Mouse (Mus musculus) heart, adult 2 months (tissue): ENCODE results near the gene Ppp1r3g. TPM values are rescaled to one million over a fixed set of nuclear protein-coding genes. Genes with fewer than 3 reads are reported as not detected.
A peak's percentile ranks its signal among the peaks of the same experiment; 100 is the strongest.

Experiments
- DNase-seq, 2 experiments: peaks; one replicate each; pipeline ENCODE4 v3.0.0; 2021
- H3K27ac ChIP-seq: fragments of 200-600 bp; 2 replicates; pipeline ENCODE4 v1.8.1; 2022
- H3K27me3 ChIP-seq: fragments of 200-500 bp; 2 replicates; pipeline ENCODE4 v1.6.1; 2012; ENCODE audit warnings: mild to moderate bottlenecking, low read length, inconsistent platforms, mixed read lengths; ENCODE audit not compliant: control insufficient read depth, insufficient read depth
- H3K36me3 ChIP-seq: fragments of 200-500 bp; 2 replicates; pipeline ENCODE4 v1.6.1; 2012; ENCODE audit warnings: low read length, inconsistent platforms; ENCODE audit not compliant: control insufficient read depth, insufficient read depth
- H3K4me1 ChIP-seq: fragments of 200-500 bp; 2 replicates; pipeline ENCODE4 v1.6.1; 2011; ENCODE audit warnings: low read length; ENCODE audit not compliant: control insufficient read depth, insufficient read depth
- H3K4me3 ChIP-seq: fragments of 200-600 bp; 2 replicates; pipeline ENCODE4 v1.8.1; 2022
- H3K79me2 ChIP-seq: fragments of 200-500 bp; replicated peaks from 2 replicates; pipeline ENCODE4 v1.6.1; 2012; ENCODE audit warnings: mild to moderate bottlenecking, inconsistent platforms, low read length, moderate library complexity, mixed read lengths; ENCODE audit not compliant: control insufficient read depth, insufficient read depth
- H3K9ac ChIP-seq: fragments of 200-500 bp; 2 replicates; pipeline ENCODE4 v1.6.1; 2012; ENCODE audit warnings: low read depth, mild to moderate bottlenecking, control low read depth, inconsistent platforms, low read length, mixed read lengths
- CTCF ChIP-seq: fragments of 200-600 bp; IDR thresholded peaks from 2 replicates; pipeline ENCODE4 v1.8.1; 2022; ENCODE audit warnings: antibody characterized with exemption, mild to moderate bottlenecking, moderate library complexity
- EP300 ChIP-seq: fragments of 200-500 bp; IDR thresholded peaks from 2 replicates; pipeline ENCODE4 v1.6.1; 2011; ENCODE audit warnings: low read depth, low read length, control low read depth; ENCODE audit not compliant: insufficient read depth
- POLR2A ChIP-seq: fragments of 200-500 bp; IDR thresholded peaks from 2 replicates; pipeline ENCODE4 v1.6.1; 2011; ENCODE audit warnings: mild to moderate bottlenecking, low read depth, low read length, control low read depth; ENCODE audit not compliant: insufficient read depth
- WGBS: fragments of 180-500 bp; shearing (Covaris S2); methylation state at CpG from one replicate; pipeline ENCODE4 v1.1.7; 2018; 5-methylcytosine and 5-hydroxymethylcytosine counted together
- intact Hi-C: fragments of 180-260 bp; cut with DNase I; formaldehyde crosslinking; loops from one replicate; pipeline ENCODE4 v1.15.1; 2025
- polyA plus RNA-seq: library from polyadenylated mRNA; depleted of rRNA; stranded (reverse); fragments of >200 nt; gene quantifications from 2 replicates; pipeline ENCODE4 v1.2.3, GENCODE M21; 2012
- total RNA-seq, 2 experiments: library from RNA; stranded (reverse); gene quantifications; 2 replicates each; pipeline ENCODE4 v1.2.3; 2021

Gene Ppp1r3g
- total and polyA plus RNA-seq, 3 experiments, result 0.14 to 1.2 (median 0.25) TPM

- no peaks in the 10 kb centered on the region for H3K36me3 ChIP-seq
- intact Hi-C loops, result no loop called here
- peaks cover 2% of the 10 kb centered on the region; the same call in 1 of the 2 replicates for H3K27me3 ChIP-seq
- H3K9ac ChIP-seq, result peak overlapping the region; percentile 56
- H3K27ac ChIP-seq, result no peak overlapping the region
- H3K79me2 ChIP-seq, result no peaks in the 10 kb centered on the region
- DNase-seq, result peak; percentile 20 to 39
- H3K4me1 ChIP-seq, result no peaks in the 10 kb centered on the region; the same call in 1 of the 2 replicates
- WGBS, result under 1% methylated on average over 38 of the region's 38 CpGs
- peak overlapping the region; percentile 60 for H3K4me3 ChIP-seq
- TF ChIP-seq EP300 (no peak), CTCF (0 out of 2 replicates have a peak, but pooled peaks have one; percentile 12)
Measured at GRCm38 (mm10) chr13:35968131-35968718, 9.6 kb downstream of the Ppp1r3g start.

- no peaks in the 10 kb centered on the region for H3K36me3 ChIP-seq
- H3K79me2 ChIP-seq, result no peaks in the 10 kb centered on the region
- DNase-seq, result peak; percentile 35 to 52
- H3K4me3 ChIP-seq, result peak overlapping the region; percentile 60
- TF ChIP-seq CTCF (no peak), POLR2A (no peak), EP300 (no peak)
- no peak overlapping the region for H3K27ac ChIP-seq
- no peaks in the 10 kb centered on the region; the same call in 1 of the 2 replicates for H3K4me1 ChIP-seq
- intact Hi-C loops, result no loop called here
- peak overlapping the region; percentile 56 for H3K9ac ChIP-seq
- WGBS, result 1% methylated on average over 57 of the region's 57 CpGs
- peaks cover 2% of the 10 kb centered on the region; the same call in 1 of the 2 replicates for H3K27me3 ChIP-seq
Measured at GRCm38 (mm10) chr13:35968719-35969430, 10.2 kb downstream of the Ppp1r3g start.

GRCm38 (mm10) chr13:35969431-35969721, 10.7 kb downstream of the Ppp1r3g start:
- no peaks in the 10 kb centered on the region for H3K36me3 ChIP-seq
- H3K27me3 ChIP-seq, result peaks cover 2% of the 10 kb centered on the region; the same call in 1 of the 2 replicates
- intact Hi-C loops, result no loop called here
- TF ChIP-seq POLR2A (no peak), EP300 (no peak), CTCF (no peak)
- 2% methylated on average over 18 of the region's 18 CpGs for WGBS
- H3K27ac ChIP-seq, result no peak overlapping the region
- no peaks in the 10 kb centered on the region for H3K79me2 ChIP-seq
- H3K4me1 ChIP-seq, result no peaks in the 10 kb centered on the region; the same call in 1 of the 2 replicates
- no peak for DNase-seq
- H3K4me3 ChIP-seq, result peak overlapping the region; percentile 60
- H3K9ac ChIP-seq, result no peak overlapping the region; the same call in 1 of the 2 replicates

GRCm38 (mm10) chr13:35969829-35970228, 11.2 kb downstream of the Ppp1r3g start:
- Histone ChIP-seq H3K9ac (no peak overlapping the region), H3K27me3 (peaks cover 2% of the 10 kb centered on the region; the same call in 1 of the 2 replicates), H3K79me2 (no peaks in the 10 kb centered on the region), H3K27ac (no peak overlapping the region), H3K36me3 (no peaks in the 10 kb centered on the region), H3K4me3 (no peak overlapping the region), H3K4me1 (no peaks in the 10 kb centered on the region; the same call in 1 of the 2 replicates)
- WGBS, result 57% methylated on average over 9 of the region's 9 CpGs
- DNase-seq, result no peak
- TF ChIP-seq EP300 (no peak), POLR2A (no peak), CTCF (no peak)
- intact Hi-C loops, result no loop called here

- Histone ChIP-seq H3K4me3 (no peak overlapping the region), H3K9ac (no peak overlapping the region), H3K27me3 (no peaks in the 10 kb centered on the region), H3K4me1 (no peaks in the 10 kb centered on the region), H3K36me3 (no peaks in the 10 kb centered on the region; the same call in 1 of the 2 replicates), H3K79me2 (no peaks in the 10 kb centered on the region), H3K27ac (no peak overlapping the region)
- 90% methylated on average over 7 of the region's 7 CpGs for WGBS
- intact Hi-C loops, result no loop called here
- DNase-seq, result no peak
- no peak for TF ChIP-seq CTCF
Measured at GRCm38 (mm10) chr13:35976912-35977311, 18.3 kb downstream of the Ppp1r3g start.

GRCm38 (mm10) chr13:35980471-35980870, 21.8 kb downstream of the Ppp1r3g start:
- Histone ChIP-seq H3K36me3 (no peaks in the 10 kb centered on the region; the same call in 1 of the 2 replicates), H3K27me3 (no peaks in the 10 kb centered on the region), H3K4me1 (no peaks in the 10 kb centered on the region), H3K27ac (no peak overlapping the region), H3K79me2 (no peaks in the 10 kb centered on the region), H3K9ac (no peak overlapping the region), H3K4me3 (no peak overlapping the region)
- intact Hi-C loops, result no loop called here
- no peak for DNase-seq
- no peak for TF ChIP-seq EP300
- TF ChIP-seq CTCF, result no peak
- no peak for TF ChIP-seq POLR2A
- 85% methylated on average over 4 of the region's 4 CpGs for WGBS
